Mouse (Mus musculus) myocyte (in vitro differentiated cells): ENCODE data around the gene Rnd2. TPM values are rescaled to one million over a fixed set of nuclear protein-coding genes. Genes with fewer than 3 reads are reported as not detected.

Experiments used
- H3K27me3 ChIP-seq: one replicate; pipeline ENCODE4 v1.6.1; 2011; ENCODE audit not compliant: control insufficient read depth, insufficient read depth, insufficient read length
- H3K36me3 ChIP-seq: one replicate; pipeline ENCODE4 v1.6.1; 2011; ENCODE audit not compliant: control insufficient read depth, insufficient read depth
- H3K4me2 ChIP-seq: one replicate; pipeline ENCODE4 v1.6.1; 2011; ENCODE audit warnings: low read depth, control low read depth
- H3K4me3 ChIP-seq: one replicate; pipeline ENCODE4 v1.5.1; 2011; ENCODE audit warnings: mild to moderate bottlenecking, control low read depth, moderate library complexity
- H3K79me2 ChIP-seq: one replicate; pipeline ENCODE4 v1.6.1; 2011; ENCODE audit not compliant: control insufficient read depth, insufficient read depth
- H3ac ChIP-seq: one replicate; pipeline ENCODE4 v1.6.1; 2011; ENCODE audit not compliant: control insufficient read depth, insufficient read length
- CEBPB ChIP-seq: IDR thresholded peaks from 2 replicates; pipeline ENCODE4 v1.6.1; 2011; ENCODE audit warnings: mild to moderate bottlenecking, moderate library complexity; ENCODE audit not compliant: poor library complexity, insufficient read depth, severe bottlenecking
- E2F4 ChIP-seq: IDR thresholded peaks from one replicate; pipeline ENCODE4 v1.6.1; 2011; ENCODE audit warnings: mild to moderate bottlenecking, control low read depth, moderate library complexity; ENCODE audit not compliant: insufficient read depth
- MAX ChIP-seq: IDR thresholded peaks from one replicate; pipeline ENCODE4 v1.6.1; 2011; ENCODE audit warnings: low read depth, mild to moderate bottlenecking, control low read depth
- MYOD1 ChIP-seq, 3 experiments: IDR thresholded peaks; one replicate each; pipeline ENCODE4 v1.6.1; 2011; ENCODE audit warnings: control low read depth in 2 of 3, low read depth in 2 of 3, mild to moderate bottlenecking in 2 of 3, moderate library complexity in 1 of 3; ENCODE audit not compliant: insufficient read length in 2 of 3, control insufficient read depth in 1 of 3
- MYOG ChIP-seq, 3 experiments: IDR thresholded peaks; one replicate each; pipeline ENCODE4 v1.6.1; 2011; ENCODE audit warnings: control low read depth in 2 of 3, low read depth in 2 of 3, mild to moderate bottlenecking in 2 of 3; ENCODE audit not compliant: insufficient read length in 2 of 3, control insufficient read depth in 1 of 3, insufficient read depth in 1 of 3
- POLR2A ChIP-seq: IDR thresholded peaks from one replicate; pipeline ENCODE4 v1.6.1; 2011; ENCODE audit warnings: low read depth, mild to moderate bottlenecking, control low read depth, moderate library complexity; ENCODE audit not compliant: insufficient read length
- POLR2AphosphoS2 ChIP-seq: IDR thresholded peaks from one replicate; pipeline ENCODE4 v1.6.1; 2011; ENCODE audit warnings: low read depth, control low read depth; ENCODE audit not compliant: insufficient read length
- REST ChIP-seq: IDR thresholded peaks from one replicate; pipeline ENCODE4 v1.6.1; 2011; ENCODE audit warnings: mild to moderate bottlenecking, control low read depth, moderate library complexity; ENCODE audit not compliant: insufficient read depth, insufficient read length
- SRF ChIP-seq: IDR thresholded peaks from one replicate; pipeline ENCODE4 v1.6.1; 2011; ENCODE audit warnings: low read depth; ENCODE audit not compliant: control insufficient read depth, insufficient read length
- TCF12 ChIP-seq: IDR thresholded peaks from one replicate; pipeline ENCODE4 v1.6.1; 2011; ENCODE audit warnings: mild to moderate bottlenecking, control low read depth; ENCODE audit not compliant: poor library complexity, insufficient read depth, severe bottlenecking
- TCF3 ChIP-seq: IDR thresholded peaks from one replicate; pipeline ENCODE4 v1.6.1; 2011; ENCODE audit warnings: low read depth, control low read depth; ENCODE audit not compliant: insufficient read length
- USF1 ChIP-seq: IDR thresholded peaks from one replicate; pipeline ENCODE4 v1.6.1; 2011; ENCODE audit warnings: low read depth, mild to moderate bottlenecking, control low read depth, moderate library complexity
- polyA plus RNA-seq: library from polyadenylated mRNA; unstranded; fragments of >200 nt; fragmentation: generic; extraction: Trizol; gene quantifications from one replicate; pipeline ENCODE4 v1.2.1, GENCODE M21; 2012; ENCODE audit warnings: missing spikeins

Rnd2 gene
- polyA plus RNA-seq, 1 experiment: 20.9 TPM

- Histone ChIP-seq H3K79me2 (peaks cover 27% of the 10 kb centered on the region), H3ac (peak within 1 kb of the TSS; percentile 64), H3K4me2 (peak within 1 kb of the TSS; percentile 98), H3K27me3 (no peaks in the 10 kb centered on the region), H3K4me3 (peak within 1 kb of the TSS; percentile 66), H3K36me3 (no peaks in the 10 kb centered on the region)
- TF ChIP-seq MYOD1 (IDR thresholded peaks at IDR 0.05; ENCODE audit: control insufficient read depth in 1 of 3, insufficient read length in 2 of 3, low read depth in 2 of 3) (no peak), SRF (no peak), CEBPB (no peak), MYOG (IDR thresholded peaks at IDR 0.05; ENCODE audit: control insufficient read depth in 1 of 3, insufficient read depth in 1 of 3, insufficient read length in 2 of 3, low read depth in 2 of 3) (no peak), POLR2A (peak; percentile 79), USF1 (no peak), POLR2AphosphoS2 (peak; percentile 69)
These were observed 39.6 kb upstream of the Rnd2 start, which contains the start of the genes Rundc1 and Ptges3l for GRCm38 (mm10) chr11:101424925-101425813. Gene Rundc1 (plus strand): TSS chr11:101425085. Gene Ptges3l (minus strand): TSS chr11:101425333.

DNA sequence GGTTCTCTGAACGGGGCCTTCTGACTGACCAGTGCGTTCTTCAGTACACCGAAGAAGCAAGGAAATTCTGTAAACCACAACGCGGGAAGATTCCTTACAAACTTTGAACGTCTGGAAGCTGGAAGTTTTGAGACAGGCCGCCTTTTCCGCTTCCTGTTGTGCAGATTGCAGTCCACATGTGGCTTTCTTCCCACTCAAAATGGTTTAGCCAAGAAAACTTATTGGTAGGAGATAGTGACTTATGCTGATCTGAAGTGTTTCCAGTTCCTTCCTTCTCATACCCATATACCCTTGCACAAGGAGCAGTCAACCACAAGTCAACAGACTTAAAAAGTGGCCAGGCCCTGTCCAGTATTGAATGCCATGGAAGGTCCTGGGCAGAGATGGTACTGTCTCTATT lies 38.6 kb upstream of the Rnd2 start:
- no peaks in the 10 kb centered on the region for H3K27me3 ChIP-seq
- H3K36me3 ChIP-seq: peaks cover 1% of the 10 kb centered on the region
- H3K4me3 ChIP-seq: peak overlapping the region; percentile 66
- no peak overlapping the region for H3ac ChIP-seq
- TF ChIP-seq TCF3 (no peak), MYOD1 (IDR thresholded peaks at IDR 0.05; ENCODE audit: control insufficient read depth in 1 of 3, insufficient read length in 2 of 3, low read depth in 2 of 3) (no peak), MYOG (IDR thresholded peaks at IDR 0.05; ENCODE audit: control insufficient read depth in 1 of 3, insufficient read depth in 1 of 3, insufficient read length in 2 of 3, low read depth in 2 of 3) (no peak), E2F4 (no peak), MAX (no peak), SRF (no peak), POLR2A (no peak), TCF12 (no peak)
- peaks cover 27% of the 10 kb centered on the region for H3K79me2 ChIP-seq
- peak overlapping the region; percentile 98 for H3K4me2 ChIP-seq

DNA sequence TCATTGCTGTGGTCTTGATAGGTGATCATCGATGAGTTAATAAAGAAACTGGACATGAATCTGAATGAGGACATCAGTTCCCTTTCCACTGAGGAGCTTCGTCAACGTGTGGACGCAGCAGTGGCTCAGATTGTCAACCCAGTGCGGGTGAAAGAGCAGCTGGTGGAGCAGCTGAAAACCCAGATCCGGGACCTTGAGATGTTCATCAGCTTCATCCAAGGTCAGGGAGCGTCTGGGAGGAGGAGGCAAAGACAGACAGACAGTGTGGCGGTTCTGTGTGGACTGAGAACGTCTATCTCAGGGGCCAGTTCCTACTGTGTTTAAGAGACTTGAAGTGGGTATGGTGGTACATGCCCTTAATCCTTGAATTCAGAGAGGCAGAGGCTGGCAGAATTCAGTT lies 33.5 kb upstream of the Rnd2 start:
- H3K27me3 ChIP-seq: no peaks in the 10 kb centered on the region
- H3K36me3 ChIP-seq: peaks cover 4% of the 10 kb centered on the region
- no peak overlapping the region for H3ac ChIP-seq
- peaks cover 12% of the 10 kb centered on the region for H3K79me2 ChIP-seq
- TF ChIP-seq MYOD1 (IDR thresholded peaks at IDR 0.05; ENCODE audit: control insufficient read depth in 1 of 3, insufficient read length in 2 of 3, low read depth in 2 of 3): no peak
- TF ChIP-seq MAX: no peak
- no peak for TF ChIP-seq TCF12
- TF ChIP-seq POLR2AphosphoS2: no peak
- TF ChIP-seq REST: no peak
- TF ChIP-seq SRF: no peak
- no peak for TF ChIP-seq USF1
- TF ChIP-seq TCF3: no peak
- no peak for TF ChIP-seq E2F4
- TF ChIP-seq CEBPB: no peak
- no peak for TF ChIP-seq POLR2A
- no peak for TF ChIP-seq MYOG (IDR thresholded peaks at IDR 0.05; ENCODE audit: control insufficient read depth in 1 of 3, insufficient read depth in 1 of 3, insufficient read length in 2 of 3, low read depth in 2 of 3)
- H3K4me2 ChIP-seq: no peak overlapping the region
- no peak overlapping the region for H3K4me3 ChIP-seq

DNA sequence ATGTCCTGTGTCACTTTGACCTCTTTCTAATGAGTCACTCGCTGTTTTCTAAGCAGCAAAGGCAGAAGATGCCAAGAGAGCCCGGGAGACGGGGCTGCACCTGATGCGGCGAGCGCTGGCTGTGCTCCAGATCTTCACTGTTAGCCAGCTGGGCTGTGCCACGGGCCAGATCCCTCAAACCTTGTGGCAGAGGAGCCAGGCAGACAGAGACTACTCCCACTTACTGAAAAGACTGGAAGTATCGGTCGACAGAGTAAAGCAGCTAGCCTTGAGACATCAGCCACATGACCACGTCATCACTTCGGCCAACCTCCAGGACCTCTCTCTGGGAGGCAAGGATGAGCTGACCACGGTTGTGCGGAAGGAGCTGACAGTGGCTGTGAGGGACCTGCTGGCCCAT lies 31.4 kb upstream of the Rnd2 start:
- no peak overlapping the region for H3K4me3 ChIP-seq
- H3K79me2 ChIP-seq: no peaks in the 10 kb centered on the region
- TF ChIP-seq TCF12: no peak
- no peak for TF ChIP-seq E2F4
- no peak for TF ChIP-seq MAX
- no peak overlapping the region for H3ac ChIP-seq
- no peak overlapping the region for H3K4me2 ChIP-seq
- H3K27me3 ChIP-seq: no peaks in the 10 kb centered on the region
- H3K36me3 ChIP-seq: peaks cover 4% of the 10 kb centered on the region

GRCm38 (mm10) chr11:101435831-101436230 lies 29.0 kb upstream of the Rnd2 start:
- Histone ChIP-seq H3K4me2 (no peak overlapping the region), H3ac (no peak overlapping the region), H3K36me3 (peaks cover 4% of the 10 kb centered on the region), H3K4me3 (no peak overlapping the region), H3K79me2 (no peaks in the 10 kb centered on the region), H3K27me3 (no peaks in the 10 kb centered on the region)
- no peak for TF ChIP-seq MAX
- no peak for TF ChIP-seq E2F4
- TF ChIP-seq TCF3: no peak
- TF ChIP-seq POLR2AphosphoS2: no peak
- TF ChIP-seq USF1: no peak
- no peak for TF ChIP-seq POLR2A
- TF ChIP-seq CEBPB: no peak
- TF ChIP-seq REST: no peak
- no peak for TF ChIP-seq TCF12
- no peak for TF ChIP-seq MYOG (IDR thresholded peaks at IDR 0.05; ENCODE audit: control insufficient read depth in 1 of 3, insufficient read depth in 1 of 3, insufficient read length in 2 of 3, low read depth in 2 of 3)
- TF ChIP-seq MYOD1 (IDR thresholded peaks at IDR 0.05; ENCODE audit: control insufficient read depth in 1 of 3, insufficient read length in 2 of 3, low read depth in 2 of 3): no peak
- TF ChIP-seq SRF: no peak
